Mouse (Mus musculus): Measurements from ENCODE around the gene Mpzl2. TPM values are rescaled to one million over a fixed set of nuclear protein-coding genes. Genes with fewer than 3 reads are reported as not detected.

Gene Mpzl2
- total RNA-seq, 1 experiment: 13.3 TPM

- H3K4me1 ChIP-seq (ENCODE audit: control insufficient read depth in 2 of 2, insufficient read depth in 2 of 2, low read length in 2 of 2, poor library complexity in 1 of 2): no peaks in the 10 kb centered on the region
- H3K9ac ChIP-seq (ENCODE audit: insufficient read depth, low read depth, low read length, poor library complexity, severe bottlenecking): no peak overlapping the region
- no peak for TF ChIP-seq MAFK (IDR thresholded peaks at IDR 0.05; ENCODE audit: insufficient read depth, low read depth, low read length)
- TF ChIP-seq HCFC1 (IDR thresholded peaks at IDR 0.05; ENCODE audit: borderline replicate concordance, insufficient read depth, low read length): no peak
- no peak for TF ChIP-seq CHD2 (IDR thresholded peaks at IDR 0.05; ENCODE audit: low read depth, low read length)
- no peak for TF ChIP-seq ZNF384 (IDR thresholded peaks at IDR 0.05; ENCODE audit: low read depth, low read length)
- TF ChIP-seq ZC3H11A (IDR thresholded peaks at IDR 0.05; ENCODE audit: borderline replicate concordance, low read depth, low read length): no peak
- DNase-seq (ENCODE audit: low read depth, low spot score): no peak
- no peak overlapping the region for H3K4me3 ChIP-seq (ENCODE audit: insufficient read depth in 1 of 2, low read depth in 1 of 2, low read length in 2 of 2, poor library complexity in 1 of 2, severe bottlenecking in 1 of 2)
- H3K36me3 ChIP-seq (ENCODE audit: control insufficient read depth, insufficient read depth, low read length, poor library complexity, severe bottlenecking): no peaks in the 10 kb centered on the region
- in situ Hi-C loops (cut with MboI; ENCODE audit: low sequenced_read_pairs in 2 of 2, unreplicated experiment in 2 of 2): no loop called here
- H3K27ac ChIP-seq (ENCODE audit: insufficient read depth, low read depth, low read length, poor library complexity, severe bottlenecking): no peak overlapping the region
- H3K9me3 ChIP-seq (ENCODE audit: control insufficient read depth, insufficient read depth, low read depth, low read length): no peaks in the 10 kb centered on the region
Measured at GRCm38 (mm10) chr9:44996590-44996989, 43.0 kb upstream of the Mpzl2 start.

- no peak overlapping the region for H3K4me3 ChIP-seq (ENCODE audit: insufficient read depth in 1 of 2, low read depth in 1 of 2, low read length in 2 of 2, poor library complexity in 1 of 2, severe bottlenecking in 1 of 2)
- no peak overlapping the region for H3K9ac ChIP-seq (ENCODE audit: insufficient read depth, low read depth, low read length, poor library complexity, severe bottlenecking)
- no peak for TF ChIP-seq ZNF384 (IDR thresholded peaks at IDR 0.05; ENCODE audit: low read depth, low read length)
- no peak for TF ChIP-seq CHD2 (IDR thresholded peaks at IDR 0.05; ENCODE audit: low read depth, low read length)
- TF ChIP-seq MAFK (IDR thresholded peaks at IDR 0.05; ENCODE audit: insufficient read depth, low read depth, low read length): no peak
- no peak for TF ChIP-seq HCFC1 (IDR thresholded peaks at IDR 0.05; ENCODE audit: borderline replicate concordance, insufficient read depth, low read length)
- no peak for TF ChIP-seq ZC3H11A (IDR thresholded peaks at IDR 0.05; ENCODE audit: borderline replicate concordance, low read depth, low read length)
- H3K4me1 ChIP-seq (ENCODE audit: control insufficient read depth in 2 of 2, insufficient read depth in 2 of 2, low read length in 2 of 2, poor library complexity in 1 of 2): no peaks in the 10 kb centered on the region
- H3K27ac ChIP-seq (ENCODE audit: insufficient read depth, low read depth, low read length, poor library complexity, severe bottlenecking): no peak overlapping the region; the same call in 1 of the 2 replicates
- no peaks in the 10 kb centered on the region for H3K9me3 ChIP-seq (ENCODE audit: control insufficient read depth, insufficient read depth, low read depth, low read length)
- in situ Hi-C loops (cut with MboI; ENCODE audit: low sequenced_read_pairs in 2 of 2, unreplicated experiment in 2 of 2): no loop called here
- no peak for DNase-seq (ENCODE audit: low read depth, low spot score)
- H3K36me3 ChIP-seq (ENCODE audit: control insufficient read depth, insufficient read depth, low read length, poor library complexity, severe bottlenecking): no peaks in the 10 kb centered on the region
Measured at GRCm38 (mm10) chr9:44998138-44998537, 41.5 kb upstream of the Mpzl2 start.

GRCm38 (mm10) chr9:44999171-44999570 lies 40.4 kb upstream of the Mpzl2 start:
- no peaks in the 10 kb centered on the region for H3K36me3 ChIP-seq (ENCODE audit: control insufficient read depth, insufficient read depth, low read length, poor library complexity, severe bottlenecking)
- H3K27ac ChIP-seq (ENCODE audit: insufficient read depth, low read depth, low read length, poor library complexity, severe bottlenecking): no peak overlapping the region
- TF ChIP-seq ZC3H11A (IDR thresholded peaks at IDR 0.05; ENCODE audit: borderline replicate concordance, low read depth, low read length): no peak
- H3K4me1 ChIP-seq (ENCODE audit: control insufficient read depth in 2 of 2, insufficient read depth in 2 of 2, low read length in 2 of 2, poor library complexity in 1 of 2): no peaks in the 10 kb centered on the region
- in situ Hi-C loops (cut with MboI; ENCODE audit: low sequenced_read_pairs in 2 of 2, unreplicated experiment in 2 of 2): no loop called here
- no peak overlapping the region for H3K9ac ChIP-seq (ENCODE audit: insufficient read depth, low read depth, low read length, poor library complexity, severe bottlenecking)
- no peaks in the 10 kb centered on the region for H3K9me3 ChIP-seq (ENCODE audit: control insufficient read depth, insufficient read depth, low read depth, low read length)
- DNase-seq (ENCODE audit: low read depth, low spot score): no peak
- H3K4me3 ChIP-seq (ENCODE audit: insufficient read depth in 1 of 2, low read depth in 1 of 2, low read length in 2 of 2, poor library complexity in 1 of 2, severe bottlenecking in 1 of 2): no peak overlapping the region

- H3K9ac ChIP-seq (ENCODE audit: insufficient read depth, low read depth, low read length, poor library complexity, severe bottlenecking): no peak overlapping the region
- in situ Hi-C loops (cut with MboI; ENCODE audit: low sequenced_read_pairs in 2 of 2, unreplicated experiment in 2 of 2): no loop called here
Measured at GRCm38 (mm10) chr9:44999776-45000175, 39.8 kb upstream of the Mpzl2 start.

GRCm38 (mm10) chr9:45000249-45000648 lies 39.4 kb upstream of the Mpzl2 start:
- no peaks in the 10 kb centered on the region for H3K36me3 ChIP-seq (ENCODE audit: control insufficient read depth, insufficient read depth, low read length, poor library complexity, severe bottlenecking)
- TF ChIP-seq ZC3H11A (IDR thresholded peaks at IDR 0.05; ENCODE audit: borderline replicate concordance, low read depth, low read length) (no peak), ZNF384 (IDR thresholded peaks at IDR 0.05; ENCODE audit: low read depth, low read length) (no peak), MAFK (IDR thresholded peaks at IDR 0.05; ENCODE audit: insufficient read depth, low read depth, low read length) (no peak), HCFC1 (IDR thresholded peaks at IDR 0.05; ENCODE audit: borderline replicate concordance, insufficient read depth, low read length) (no peak), CHD2 (IDR thresholded peaks at IDR 0.05; ENCODE audit: low read depth, low read length) (no peak)
- no peak for DNase-seq (ENCODE audit: low read depth, low spot score)

More at GRCm38 (mm10) chr9:44999776-45000175, 39.8 kb upstream of the Mpzl2 start:
- DNase-seq (ENCODE audit: low read depth, low spot score): no peak
- no peak overlapping the region for H3K4me3 ChIP-seq (ENCODE audit: insufficient read depth in 1 of 2, low read depth in 1 of 2, low read length in 2 of 2, poor library complexity in 1 of 2, severe bottlenecking in 1 of 2)
- H3K27ac ChIP-seq (ENCODE audit: insufficient read depth, low read depth, low read length, poor library complexity, severe bottlenecking): no peak overlapping the region
- H3K9me3 ChIP-seq (ENCODE audit: control insufficient read depth, insufficient read depth, low read depth, low read length): no peaks in the 10 kb centered on the region
- H3K36me3 ChIP-seq (ENCODE audit: control insufficient read depth, insufficient read depth, low read length, poor library complexity, severe bottlenecking): no peaks in the 10 kb centered on the region
- TF ChIP-seq ZNF384 (IDR thresholded peaks at IDR 0.05; ENCODE audit: low read depth, low read length) (no peak), ZC3H11A (IDR thresholded peaks at IDR 0.05; ENCODE audit: borderline replicate concordance, low read depth, low read length) (no peak), HCFC1 (IDR thresholded peaks at IDR 0.05; ENCODE audit: borderline replicate concordance, insufficient read depth, low read length) (no peak)
- H3K4me1 ChIP-seq (ENCODE audit: control insufficient read depth in 2 of 2, insufficient read depth in 2 of 2, low read length in 2 of 2, poor library complexity in 1 of 2): no peaks in the 10 kb centered on the region

More at GRCm38 (mm10) chr9:45000249-45000648, 39.4 kb upstream of the Mpzl2 start:
- Histone ChIP-seq H3K9me3 (ENCODE audit: control insufficient read depth, insufficient read depth, low read depth, low read length) (no peaks in the 10 kb centered on the region), H3K4me1 (ENCODE audit: control insufficient read depth in 2 of 2, insufficient read depth in 2 of 2, low read length in 2 of 2, poor library complexity in 1 of 2) (no peaks in the 10 kb centered on the region), H3K9ac (ENCODE audit: insufficient read depth, low read depth, low read length, poor library complexity, severe bottlenecking) (no peak overlapping the region), H3K4me3 (ENCODE audit: insufficient read depth in 1 of 2, low read depth in 1 of 2, low read length in 2 of 2, poor library complexity in 1 of 2, severe bottlenecking in 1 of 2) (no peak overlapping the region), H3K27ac (ENCODE audit: insufficient read depth, low read depth, low read length, poor library complexity, severe bottlenecking) (no peak overlapping the region)
- in situ Hi-C loops (cut with MboI; ENCODE audit: low sequenced_read_pairs in 2 of 2, unreplicated experiment in 2 of 2): no loop called here

Measured in ES-E14 (cell line).